Mouse (Mus musculus): ENCODE results near the gene Rragb. TPM values are rescaled to one million over a fixed set of nuclear protein-coding genes. Genes with fewer than 3 reads are reported as not detected.

Rragb gene
- polyA plus RNA-seq (2015; fragmentation: Illumina TruSeq; extraction: RNeasy Lipid Tissue Mini Kit (QIAGEN cat#74804); ENCODE audit: low read depth, low replicate concordance): 94.0 TPM

DNA sequence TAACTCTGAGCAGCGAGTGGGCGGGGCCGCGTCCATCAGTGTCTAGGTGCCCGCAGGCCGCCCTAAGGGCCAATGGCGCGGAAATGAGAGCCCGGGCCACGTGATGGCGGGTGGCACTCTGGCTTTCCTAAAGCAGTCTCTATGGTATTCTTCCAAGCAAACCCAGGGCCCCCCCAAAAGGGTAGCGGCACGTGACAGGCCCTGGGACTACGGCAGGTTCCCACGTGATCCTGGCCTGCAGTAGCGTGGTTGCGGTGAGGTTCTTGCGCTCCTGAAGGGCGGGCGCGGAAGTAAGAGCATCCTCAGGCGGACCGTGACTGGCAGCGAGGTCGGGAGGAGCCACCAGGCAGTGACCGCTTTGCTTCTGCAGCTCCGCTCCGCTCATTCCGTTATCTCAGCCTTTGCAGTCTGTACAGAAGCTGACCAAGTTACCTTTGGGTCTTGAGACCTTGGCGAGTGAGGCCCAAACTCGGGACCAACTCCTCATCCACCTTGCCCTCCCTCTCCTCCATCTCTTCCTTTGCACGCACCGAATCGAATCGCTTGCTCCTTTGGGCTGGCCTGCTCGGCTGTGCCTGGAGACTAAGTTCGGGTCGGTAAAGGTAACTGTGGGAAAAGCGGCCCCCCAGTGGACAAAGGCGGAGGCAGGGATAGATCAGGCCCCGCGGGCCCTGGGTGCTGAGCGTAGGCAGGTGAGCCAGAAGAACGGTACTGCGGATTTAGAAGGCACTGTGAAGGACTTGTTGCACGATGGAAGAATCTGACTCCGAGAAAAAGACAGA is at the start of gene Rragb:
Rragb (plus strand) TSS at position 248 of the 782 bp plus-strand sequence.

DNA sequence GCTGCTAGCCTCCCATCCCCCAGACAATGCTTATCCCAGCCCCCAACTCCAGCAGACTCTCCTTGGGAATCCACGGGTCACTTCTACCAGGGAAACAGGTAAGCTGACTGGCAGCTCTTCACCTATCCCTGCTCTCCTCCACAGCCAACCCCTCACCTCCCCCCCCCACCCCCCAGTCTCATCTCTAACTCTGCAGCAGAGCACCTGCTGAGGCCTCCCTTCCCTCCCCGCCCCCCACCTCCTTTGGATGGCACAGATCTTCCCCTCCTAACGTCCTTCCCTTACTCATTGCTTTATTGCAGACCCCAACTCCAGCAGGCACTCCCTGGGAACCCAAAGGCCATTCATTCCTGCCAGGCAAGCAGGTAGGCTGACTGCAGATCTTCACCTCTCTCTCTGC is 21.3 kb upstream of the Rragb start, which contains the start of gene Foxr2:
Foxr2 (plus strand) TSS at position 301 of the 400 bp plus-strand sequence.

Other genes with a start within 250 kb of the Rragb start
- 1.3 TPM for gene Usp51, start 133.5 kb upstream of the Rragb start, polyA plus RNA-seq (2015; fragmentation: Illumina TruSeq; extraction: RNeasy Lipid Tissue Mini Kit (QIAGEN cat#74804); ENCODE audit: low read depth, low replicate concordance)
- 62.5 TPM for gene Mageh1, start 102.4 kb upstream of the Rragb start, polyA plus RNA-seq (2015; fragmentation: Illumina TruSeq; extraction: RNeasy Lipid Tissue Mini Kit (QIAGEN cat#74804); ENCODE audit: low read depth, low replicate concordance)
- gene Foxr2, start 21.2 kb upstream of the Rragb start, polyA plus RNA-seq (2015; fragmentation: Illumina TruSeq; extraction: RNeasy Lipid Tissue Mini Kit (QIAGEN cat#74804); ENCODE audit: low read depth, low replicate concordance): 0.70 TPM
- 2.6 TPM for gene Klf8, start 97.5 kb downstream of the Rragb start, polyA plus RNA-seq (2015; fragmentation: Illumina TruSeq; extraction: RNeasy Lipid Tissue Mini Kit (QIAGEN cat#74804); ENCODE audit: low read depth, low replicate concordance)

Measured in brain, adult 10 weeks (tissue).